Mouse (Mus musculus) MN1 (cell line): Measurements from ENCODE around the gene Ppp2r5d.

ENCODE experiments used
- DNase-seq: peaks from one replicate; pipeline ENCODE4 v3.0.0-alpha.2; 2016; ENCODE audit warnings: low spot score

The Ppp2r5d gene

DNA sequence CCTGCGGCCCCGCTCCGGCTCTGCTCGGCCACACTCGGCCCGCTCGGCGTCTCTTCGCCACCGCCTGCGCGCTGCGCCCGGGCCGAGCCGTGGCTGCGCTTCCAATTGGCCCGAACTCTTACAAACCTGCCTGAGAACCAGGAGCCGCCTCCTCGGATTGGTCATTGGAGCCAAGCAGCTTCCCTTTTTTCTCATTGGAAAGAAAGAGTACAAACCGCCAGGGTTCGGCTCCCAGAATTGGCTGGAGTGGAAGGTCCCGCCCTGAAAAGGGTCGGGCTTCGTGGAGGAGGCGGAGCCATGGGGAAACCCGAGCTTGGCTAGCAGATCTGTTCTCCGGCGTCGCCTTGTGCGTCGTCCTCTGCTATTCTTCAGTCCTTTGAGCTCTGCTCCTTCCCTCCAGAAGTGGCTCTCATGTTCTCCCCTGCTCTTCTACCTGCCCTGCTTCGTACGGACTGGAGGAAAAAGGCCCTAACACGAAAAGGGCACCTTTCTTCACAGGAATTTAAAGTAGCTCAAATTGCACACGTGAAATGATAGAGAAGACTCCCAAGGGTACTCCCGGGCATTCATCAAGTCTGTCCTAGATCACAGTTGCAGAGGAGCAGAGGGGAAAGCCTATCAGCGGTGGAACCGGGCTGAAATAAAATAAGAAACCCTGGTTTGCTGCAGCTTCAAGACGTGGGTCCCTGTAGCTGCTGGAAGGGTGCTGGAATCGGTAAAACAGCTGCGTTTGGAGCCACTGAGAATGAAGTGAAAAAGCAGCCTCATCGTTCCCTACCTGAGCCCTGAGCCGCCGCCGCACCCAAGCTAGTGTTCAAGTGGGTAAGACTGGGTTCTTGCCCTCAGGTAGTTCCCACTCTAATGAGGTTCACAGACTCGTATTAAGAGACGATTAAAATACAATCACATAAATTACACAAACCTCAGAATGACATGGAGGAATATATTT, at the start of gene Ppp2r5d:
Gene Ppp2r5d, minus strand, starts transcription at position 225 of the 949 bp plus-strand sequence.
- DNase-seq: peak; percentile 99

DNA sequence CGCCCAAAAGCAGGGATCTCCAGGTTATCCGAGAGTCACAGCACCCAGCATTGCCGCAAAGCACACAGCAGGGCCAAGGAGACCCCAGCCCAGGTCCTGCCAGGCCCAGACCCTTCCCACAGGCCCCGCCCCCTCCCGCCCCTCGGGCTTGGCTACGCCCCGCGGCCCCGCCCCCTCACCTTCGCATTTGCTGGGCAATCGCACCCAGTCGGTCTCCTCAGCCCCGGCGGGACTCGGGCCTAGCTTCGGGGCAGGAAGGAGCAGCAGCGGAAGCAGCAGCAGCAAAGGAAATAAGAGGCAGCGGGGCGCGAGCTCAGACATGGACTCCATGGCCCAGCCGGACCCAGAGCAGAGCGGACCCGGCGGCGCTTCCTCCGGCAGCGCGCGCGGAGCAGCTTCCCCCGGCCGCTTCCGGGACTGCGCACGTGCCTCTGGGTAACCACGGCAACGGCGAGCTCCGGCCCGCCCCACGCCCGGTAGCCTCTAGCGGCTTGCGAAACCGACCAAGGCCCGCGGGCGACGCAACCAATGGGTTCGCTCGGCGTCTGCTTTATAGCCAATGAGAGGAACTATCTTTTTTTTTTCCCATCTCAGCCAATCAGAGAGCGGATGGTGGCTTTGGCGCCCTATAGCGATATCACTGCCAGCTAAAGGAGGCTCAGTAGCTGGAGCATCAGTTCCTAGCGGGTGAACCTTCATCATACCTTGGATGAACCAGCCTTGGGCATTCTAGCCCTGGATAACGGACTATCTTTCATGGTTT, 47.1 kb upstream of the Ppp2r5d start, which contains the start of gene Cnpy3:
Gene Cnpy3, minus strand, starts transcription at position 421 of the 763 bp plus-strand sequence.
- DNase-seq: peak; percentile 100

- DNase-seq: no peak
Measured at GRCm38 (mm10) chr17:46751056-46751793, 46.3 kb upstream of the Ppp2r5d start.

DNA sequence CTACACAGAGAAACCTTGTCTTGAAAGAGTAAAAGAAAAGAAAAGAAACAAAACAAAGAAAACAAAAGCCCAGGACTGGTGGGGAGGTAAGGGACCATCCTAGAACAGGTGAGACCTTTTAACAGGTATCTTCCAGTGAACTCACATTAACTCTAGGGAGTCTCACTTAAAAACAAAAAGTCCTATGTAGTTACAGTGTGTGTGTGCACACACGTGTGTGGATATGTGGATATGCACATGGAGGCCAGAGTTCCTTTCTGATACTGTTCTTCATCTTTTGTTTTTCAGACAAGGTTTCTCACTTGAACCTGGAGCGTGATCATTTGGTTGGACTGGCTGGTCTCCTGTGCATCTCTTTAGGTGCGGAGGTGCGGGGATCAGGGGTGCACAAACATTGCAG, 45.7 kb upstream of the Ppp2r5d start:
- DNase-seq: no peak

DNA sequence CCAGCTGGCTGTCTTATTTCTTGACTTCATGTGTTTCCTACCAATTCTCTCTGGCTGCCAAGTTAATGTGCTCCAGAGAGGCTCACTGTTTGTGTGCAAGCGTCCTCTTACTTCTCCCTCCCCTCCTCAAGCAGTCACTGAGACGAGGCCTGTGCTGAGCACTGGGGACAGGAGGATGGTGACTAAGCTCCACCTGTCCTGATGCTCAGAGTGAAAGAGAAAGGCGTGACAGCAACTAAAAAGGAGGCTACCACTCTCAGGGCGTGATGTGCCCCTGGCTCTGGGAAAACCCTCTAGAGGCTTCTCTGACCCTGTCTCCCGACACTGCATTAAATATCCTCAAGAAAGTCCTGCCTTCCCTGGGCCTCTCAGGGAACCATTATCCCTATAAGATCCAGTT, 44.4 kb upstream of the Ppp2r5d start:
- DNase-seq: no peak

GRCm38 (mm10) chr17:46747806-46748205, 42.9 kb upstream of the Ppp2r5d start:
- DNase-seq: no peak

- no peak for DNase-seq
Measured at GRCm38 (mm10) chr17:46747234-46747633, 42.3 kb upstream of the Ppp2r5d start.

GRCm38 (mm10) chr17:46745506-46745905, 40.6 kb upstream of the Ppp2r5d start:
- DNase-seq: no peak

- no peak for DNase-seq
Measured at GRCm38 (mm10) chr17:46742986-46743385, 38.1 kb upstream of the Ppp2r5d start.

DNA sequence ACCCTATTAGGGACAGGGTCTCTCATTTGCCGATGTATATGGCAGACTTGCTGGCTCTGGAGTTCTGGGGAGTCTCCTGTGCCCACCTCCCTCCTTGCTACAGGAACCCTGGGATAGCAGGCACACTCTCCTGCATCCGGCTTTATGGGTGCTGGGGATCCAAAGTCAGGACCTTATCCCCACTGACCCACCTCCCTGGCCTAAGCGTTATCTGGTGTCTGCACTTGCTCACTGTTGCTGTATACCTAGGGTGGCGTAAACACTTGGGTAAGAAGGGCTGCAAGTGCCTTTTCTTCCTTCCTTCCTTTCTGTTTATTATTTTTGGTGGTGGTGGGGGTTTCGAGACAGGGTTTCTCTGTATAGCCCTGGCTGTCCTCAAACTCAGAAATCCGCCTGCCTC, 36.4 kb upstream of the Ppp2r5d start:
- DNase-seq: no peak

DNA sequence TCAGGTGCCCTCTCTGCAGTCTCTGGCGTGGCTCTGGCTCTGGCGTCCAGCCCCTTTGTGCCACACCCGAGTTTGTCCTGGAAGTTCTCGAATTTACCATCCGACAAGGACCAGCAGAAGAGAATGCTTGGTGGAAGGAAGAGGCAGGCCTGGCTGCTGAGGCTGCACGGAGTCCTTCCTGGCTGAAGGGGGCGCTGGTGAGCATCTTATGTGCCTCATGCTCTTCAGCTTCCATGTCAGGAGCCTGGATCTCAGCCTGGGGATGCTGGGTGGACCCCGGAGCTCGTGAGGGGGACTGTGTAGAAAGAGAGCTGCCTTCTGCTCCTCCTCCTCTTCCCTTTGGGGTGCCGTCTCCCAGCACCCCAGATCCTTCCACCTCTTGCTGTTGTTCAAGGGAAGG, 31.2 kb upstream of the Ppp2r5d start:
- DNase-seq: no peak

GRCm38 (mm10) chr17:46735287-46735686, 30.4 kb upstream of the Ppp2r5d start:
- DNase-seq: no peak

DNA sequence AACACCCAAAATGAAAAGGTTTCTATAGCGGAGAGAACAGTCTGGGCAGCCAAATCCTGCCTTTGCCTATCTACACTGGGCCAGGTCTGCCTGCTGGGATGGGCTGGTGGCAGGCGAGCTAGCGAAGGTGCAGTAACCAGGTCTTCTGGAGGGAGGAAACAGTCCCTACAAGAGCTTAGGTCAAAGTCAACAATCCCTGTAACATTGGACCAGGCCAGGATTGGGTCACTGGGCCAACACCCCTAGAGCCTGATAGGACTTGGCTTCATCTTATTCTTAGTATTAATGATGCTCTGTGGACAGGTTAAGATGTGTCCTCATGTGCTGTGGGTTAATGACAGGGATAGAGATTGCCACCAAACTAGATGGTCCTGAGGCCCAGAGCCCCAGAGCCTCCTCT, 29.1 kb upstream of the Ppp2r5d start:
- DNase-seq: no peak

DNA sequence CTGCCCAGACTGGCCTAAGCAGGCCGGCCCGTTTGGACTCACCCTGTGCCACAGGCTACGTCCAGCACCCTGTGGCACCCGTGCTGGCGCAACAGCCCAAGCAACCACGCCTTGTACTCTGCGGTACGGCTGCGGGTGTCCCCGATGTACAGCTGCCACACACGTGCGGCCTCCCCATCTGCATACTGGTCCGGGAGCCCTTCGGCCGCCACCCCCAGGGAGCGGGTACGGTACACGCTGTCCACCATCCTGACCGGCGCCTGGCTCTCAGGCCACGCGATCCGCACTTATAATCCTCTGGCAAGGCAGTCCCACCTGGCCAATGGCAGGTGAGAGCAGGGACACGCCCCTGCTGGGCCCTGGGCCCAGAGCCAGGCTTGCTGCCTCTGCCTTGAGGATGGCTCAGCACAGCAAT, 24.0 kb upstream of the Ppp2r5d start, which contains the start of gene Gnmt:
Gene Gnmt, minus strand, starts transcription at position 265 of the 415 bp plus-strand sequence.
- no peak for DNase-seq

GRCm38 (mm10) chr17:46728496-46728895, 23.6 kb upstream of the Ppp2r5d start:
- no peak for DNase-seq

- DNase-seq: no peak
Measured at GRCm38 (mm10) chr17:46728021-46728420, 23.1 kb upstream of the Ppp2r5d start.

DNA sequence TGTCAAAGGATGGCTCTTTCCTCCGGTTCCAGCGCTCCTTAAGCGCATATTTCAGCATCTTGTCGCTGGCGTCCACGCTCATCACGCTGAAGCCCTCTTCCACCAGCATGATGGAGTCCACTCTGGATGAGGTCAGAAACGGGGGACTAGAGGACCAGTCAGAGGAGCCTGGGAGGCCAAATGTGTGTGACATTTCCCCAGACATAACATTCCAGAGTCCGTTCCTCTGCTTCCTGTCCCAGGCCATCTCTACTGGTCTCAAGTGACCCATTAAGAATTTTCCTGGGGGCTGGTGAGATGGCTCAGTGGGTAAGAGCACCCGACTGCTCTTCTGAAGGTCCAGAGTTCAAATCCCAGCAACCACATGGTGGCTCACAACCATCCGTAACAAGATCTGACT, 22.4 kb upstream of the Ppp2r5d start:
- DNase-seq: no peak

GRCm38 (mm10) chr17:46725731-46726645, 21.1 kb upstream of the Ppp2r5d start:
- no peak for DNase-seq

- peak; percentile 59 for DNase-seq
Measured at GRCm38 (mm10) chr17:46725273-46725672, 20.4 kb upstream of the Ppp2r5d start.

DNA sequence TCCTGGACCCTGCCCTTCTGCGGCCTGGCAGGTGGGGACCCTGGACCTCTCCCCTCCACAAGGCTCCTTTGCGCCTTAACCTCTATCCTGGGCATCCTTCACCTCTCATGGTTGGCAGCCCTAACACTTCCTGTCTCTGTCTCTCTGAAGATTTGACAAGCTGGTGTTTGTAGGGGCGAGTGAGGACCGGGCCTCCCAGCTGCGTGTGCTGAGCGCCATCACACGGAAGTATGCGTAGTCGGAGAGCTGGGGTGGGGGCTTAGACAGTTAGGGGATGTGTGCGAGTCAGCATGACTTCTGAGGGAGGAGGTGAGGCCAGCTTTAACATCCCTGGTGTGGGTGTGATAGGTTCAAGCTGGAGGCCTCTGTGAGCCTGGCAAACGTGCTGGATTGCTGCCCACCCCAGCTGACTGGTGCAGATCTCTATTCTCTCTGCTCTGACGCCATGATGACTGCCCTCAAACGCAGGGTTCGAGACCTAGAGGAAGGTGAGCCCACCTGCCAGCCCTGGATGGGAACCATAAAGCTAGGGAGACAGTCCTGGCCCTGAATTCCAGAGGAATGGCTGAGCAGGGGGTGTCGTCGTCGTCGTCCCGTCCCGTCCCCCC, 19.7 kb upstream of the Ppp2r5d start:
- DNase-seq: no peak

- no peak for DNase-seq
Measured at GRCm38 (mm10) chr17:46721077-46721476, 16.2 kb upstream of the Ppp2r5d start.
